Mouse (Mus musculus) CH12F3 (cell line): ENCODE results near the gene Tanc2.

Experiments used
- in situ Hi-C: fragments of 300-500 bp; cut with MboI; formaldehyde crosslinking; loops from 2 replicates; pipeline ENCODE4 v1.14.3; 2020; ENCODE audit warnings: low sequenced_read_pairs

Tanc2 gene

GRCm38 (mm10) chr11:105823759-105824158, 234.0 kb downstream of the Tanc2 start:
- in situ Hi-C loops, result no loop called here

GRCm38 (mm10) chr11:105828175-105828574, 238.4 kb downstream of the Tanc2 start:
- in situ Hi-C loops, result no loop called here

GRCm38 (mm10) chr11:105835209-105835608, 245.4 kb downstream of the Tanc2 start:
- in situ Hi-C loops, result no loop called here

- in situ Hi-C loops, result no loop called here
Observed at GRCm38 (mm10) chr11:105836344-105836891, 246.6 kb downstream of the Tanc2 start.

- in situ Hi-C loops, result no loop called here
Observed at GRCm38 (mm10) chr11:105837962-105838361, 248.2 kb downstream of the Tanc2 start.

GRCm38 (mm10) chr11:105845901-105846300, 256.1 kb downstream of the Tanc2 start:
- in situ Hi-C loops, result no loop called here

GRCm38 (mm10) chr11:105855504-105855903, 265.7 kb downstream of the Tanc2 start:
- in situ Hi-C loops, result no loop called here

- in situ Hi-C loops, result no loop called here
Observed at GRCm38 (mm10) chr11:105858063-105858462, 268.3 kb downstream of the Tanc2 start.

GRCm38 (mm10) chr11:105885558-105885957, 295.8 kb downstream of the Tanc2 start:
- in situ Hi-C loops, result no loop called here

- in situ Hi-C loops, result no loop called here
Observed at GRCm38 (mm10) chr11:105887281-105887680, 297.5 kb downstream of the Tanc2 start.

- in situ Hi-C loops, result no loop called here
Observed at GRCm38 (mm10) chr11:105899151-105899550, 309.4 kb downstream of the Tanc2 start.

GRCm38 (mm10) chr11:105901501-105901900, 311.7 kb downstream of the Tanc2 start:
- in situ Hi-C loops, result no loop called here

- in situ Hi-C loops, result no loop called here
Observed at GRCm38 (mm10) chr11:105902956-105903355, 313.2 kb downstream of the Tanc2 start.

- in situ Hi-C loops, result no loop called here
Observed at GRCm38 (mm10) chr11:105905529-105906213, 315.9 kb downstream of the Tanc2 start.

- in situ Hi-C loops, result no loop called here
Observed at GRCm38 (mm10) chr11:105907381-105907780, 317.6 kb downstream of the Tanc2 start.

- in situ Hi-C loops, result no loop called here
Observed at GRCm38 (mm10) chr11:105908926-105909325, 319.1 kb downstream of the Tanc2 start.

GRCm38 (mm10) chr11:105909617-105910016, 319.8 kb downstream of the Tanc2 start:
- in situ Hi-C loops, result loop anchor here (10.0 kb wide), 1 partner anchor 565 kb away; no protein-coding TSS in a partner anchor

GRCm38 (mm10) chr11:105911149-105911548, 321.4 kb downstream of the Tanc2 start:
- in situ Hi-C loops, result loop anchor here (10.0 kb wide), 1 partner anchor 566 kb away; no protein-coding TSS in a partner anchor

- in situ Hi-C loops, result loop anchor here (10.0 kb wide), 1 partner anchor 567 kb away; no protein-coding TSS in a partner anchor
Observed at GRCm38 (mm10) chr11:105911592-105912375, 322.0 kb downstream of the Tanc2 start.

- in situ Hi-C loops, result loop anchor here (10.0 kb wide), 1 partner anchor 569 kb away; no protein-coding TSS in a partner anchor
Observed at GRCm38 (mm10) chr11:105913580-105913979, 323.8 kb downstream of the Tanc2 start.

- in situ Hi-C loops, result loop anchor here (10.0 kb wide), 1 partner anchor 105 kb away; no protein-coding TSS in a partner anchor
Observed at GRCm38 (mm10) chr11:105920098-105920785, 330.5 kb downstream of the Tanc2 start.
